Comparison of ENCODE assay signal across 8 mouse cellular contexts in genomic region chr17:93067850-93068249, GRCm38 (mm10).
DNase-seq lines count a peak whose midpoint lies in the region; ATAC-seq and TF ChIP-seq lines count a peak whose summit lies in the region.
"Not testable (repeated sequence)": the region's sequence is repeated elsewhere in the genome, so short reads cannot be mapped to it uniquely, and the experiment has no call there.

No protein-coding gene starts in this region.

- ATAC-seq in forebrain, postnatal 0 days; hindbrain, embryonic 14.5 days (ENCODE audit: low FRiP score); lung, postnatal 0 days: not testable (repeated sequence)
- ATAC-seq in neural tube, embryonic 14.5 days (ENCODE audit: low read depth) = peak; percentile 56

- H3K9me3 ChIP-seq in forebrain, postnatal 0 days (ENCODE audit: low read length); hindbrain, embryonic 14.5 days (ENCODE audit: control insufficient read depth, low read length); lung, postnatal 0 days (ENCODE audit: low read length); neural tube, embryonic 14.5 days (ENCODE audit: control insufficient read depth, low read length): not testable (repeated sequence)

- DNase-seq in 3134 (ENCODE audit: extremely low read depth, insufficient read length, low spot score) = peak; percentile 10
- peak; percentile 63 for DNase-seq in NIH3T3 (ENCODE audit: low read depth)
- peak; percentile 46 for DNase-seq in embryo, embryonic 10 days (ENCODE audit: low spot score)
- DNase-seq in forebrain, postnatal 0 days = peak; percentile 32
- DNase-seq in hindbrain, embryonic 14.5 days (ENCODE audit: low spot score) = peak; percentile 66
- peak; percentile 1 to 9 for DNase-seq in layer of hippocampus, adult 2 months (ENCODE audit: low spot score in 2 of 2)
- not testable (repeated sequence) for DNase-seq in lung, postnatal 0 days (ENCODE audit: low spot score)

- not testable (repeated sequence) for H3K27ac ChIP-seq in forebrain, postnatal 0 days (ENCODE audit: low read depth, low read length); hindbrain, embryonic 14.5 days; layer of hippocampus, adult 2 months; lung, postnatal 0 days (ENCODE audit: low read length); neural tube, embryonic 14.5 days (ENCODE audit: low read depth, low read length)

- not testable (repeated sequence) for H3K27me3 ChIP-seq in forebrain, postnatal 0 days (ENCODE audit: insufficient read depth, low read length); hindbrain, embryonic 14.5 days (ENCODE audit: control insufficient read depth, insufficient read depth, low read length); lung, postnatal 0 days (replicated peaks; ENCODE audit: insufficient read depth, low read length); neural tube, embryonic 14.5 days (ENCODE audit: control insufficient read depth, insufficient read depth, low read length)

- not testable (repeated sequence) for TF ChIP-seq EP300 in lung, postnatal 0 days (IDR thresholded peaks at IDR 0.05)

- WGBS in forebrain, postnatal 0 days = 70% methylated on average over 1 of the region's 1 CpGs
- WGBS in hindbrain, embryonic 14.5 days = 59% methylated on average over 1 of the region's 1 CpGs
- WGBS in lung, postnatal 0 days = 23% methylated on average over 1 of the region's 1 CpGs
- 53% methylated on average over 1 of the region's 1 CpGs for WGBS in neural tube, embryonic 14.5 days

- H3K4me2 ChIP-seq in forebrain, postnatal 0 days (ENCODE audit: low read depth); hindbrain, embryonic 14.5 days (replicated peaks); lung, postnatal 0 days (replicated peaks; ENCODE audit: low read depth, low read length); neural tube, embryonic 14.5 days (ENCODE audit: low read depth, low read length): not testable (repeated sequence)

- H3K36me3 ChIP-seq in forebrain, postnatal 0 days (ENCODE audit: insufficient read depth); hindbrain, embryonic 14.5 days (replicated peaks; ENCODE audit: control insufficient read depth, insufficient read depth); lung, postnatal 0 days (ENCODE audit: insufficient read depth, low read length); neural tube, embryonic 14.5 days (ENCODE audit: control insufficient read depth, insufficient read depth, low read length): not testable (repeated sequence)

- peak; percentile 56 for TF ChIP-seq CTCF in forebrain, postnatal 0 days (IDR thresholded peaks at IDR 0.05; ENCODE audit: low read depth)
- TF ChIP-seq CTCF in layer of hippocampus, adult 2 months (conservative IDR thresholded peaks at IDR 0.05) = peak; percentile 74
- TF ChIP-seq CTCF in lung, postnatal 0 days (IDR thresholded peaks at IDR 0.05) = peak; percentile 29

- not testable (repeated sequence) for H3K9ac ChIP-seq in forebrain, postnatal 0 days; hindbrain, embryonic 14.5 days; lung, postnatal 0 days (replicated peaks; ENCODE audit: low read depth); neural tube, embryonic 14.5 days (replicated peaks; ENCODE audit: low read depth, low read length)

- H3K4me3 ChIP-seq in forebrain, postnatal 0 days (ENCODE audit: low read depth, low read length); hindbrain, embryonic 14.5 days (replicated peaks; ENCODE audit: low read length); layer of hippocampus, adult 2 months; lung, postnatal 0 days (ENCODE audit: low read depth, low read length); neural tube, embryonic 14.5 days (ENCODE audit: low read depth, low read length): not testable (repeated sequence)

- H3K4me1 ChIP-seq in forebrain, postnatal 0 days (ENCODE audit: insufficient read depth); hindbrain, embryonic 14.5 days (replicated peaks; ENCODE audit: control insufficient read depth, insufficient read depth, low read length); lung, postnatal 0 days (ENCODE audit: insufficient read depth, low read depth, low read length); neural tube, embryonic 14.5 days (ENCODE audit: control insufficient read depth, insufficient read depth, low read length): not testable (repeated sequence)
